Mouse (Mus musculus) midbrain, embryonic 11.5 days (tissue): ENCODE measurements around the gene Med12. TPM values are rescaled to one million over a fixed set of nuclear protein-coding genes. Genes with fewer than 3 reads are reported as not detected.

ENCODE experiments used
- ATAC-seq: fragments of 200-750 bp; cut with Nextera tagmentation; 2 replicates; pipeline ENCODE4 v1.8.0; 2017; ENCODE audit warnings: moderate TSS enrichment, moderate library complexity; ENCODE audit not compliant: low FRiP score
- DNase-seq: peaks from one replicate; pipeline ENCODE4 v3.0.0; 2015; ENCODE audit warnings: low spot score; ENCODE audit errors: missing footprints
- H3K27ac ChIP-seq: fragments of 300-500 bp; sonication (generic); 2 replicates; pipeline ENCODE4 v1.5.1; 2014; ENCODE audit warnings: low read depth, low read length
- H3K27me3 ChIP-seq: fragments of 300-500 bp; sonication (generic); 2 replicates; pipeline ENCODE4 v1.6.1; 2014; ENCODE audit warnings: mild to moderate bottlenecking, low read length, moderate library complexity, mixed read lengths; ENCODE audit not compliant: control insufficient read depth, insufficient read depth
- H3K36me3 ChIP-seq: fragments of 300-500 bp; sonication (generic); 2 replicates; pipeline ENCODE4 v1.6.1; 2014; ENCODE audit warnings: mild to moderate bottlenecking, low read length, moderate library complexity, mixed read lengths; ENCODE audit not compliant: control insufficient read depth, insufficient read depth
- H3K4me1 ChIP-seq: fragments of 300-500 bp; sonication (generic); 2 replicates; pipeline ENCODE4 v1.6.1; 2014; ENCODE audit warnings: low read length; ENCODE audit not compliant: control insufficient read depth, insufficient read depth
- H3K4me2 ChIP-seq: fragments of 300-500 bp; sonication (generic); 2 replicates; pipeline ENCODE4 v1.6.1; 2014; ENCODE audit warnings: mild to moderate bottlenecking, moderate library complexity
- H3K4me3 ChIP-seq: fragments of 300-500 bp; sonication (generic); 2 replicates; pipeline ENCODE4 v1.5.1; 2014; ENCODE audit warnings: low read depth, low read length
- H3K9ac ChIP-seq: fragments of 300-500 bp; sonication (generic); 2 replicates; pipeline ENCODE4 v1.6.1; 2014; ENCODE audit warnings: low read length
- H3K9me3 ChIP-seq: fragments of 300-500 bp; sonication (generic); 2 replicates; pipeline ENCODE4 v1.6.1; 2016; ENCODE audit warnings: low read length; ENCODE audit not compliant: control insufficient read depth
- WGBS: fragments of 180-500 bp; shearing (Covaris S2); extraction: QIAGEN DNeasy Blood & Tissue Kit; methylation state at CpG from one replicate; pipeline ENCODE4 v1.1.7; 2014; 5-methylcytosine and 5-hydroxymethylcytosine counted together
- polyA plus RNA-seq: library from polyadenylated mRNA; unstranded; fragments of >200 nt; fragmentation: Nextera tagmentation; extraction: Ambion mirVana; gene quantifications from 2 replicates; pipeline ENCODE4 v1.2.1, GENCODE M21; 2014

The Med12 gene
- polyA plus RNA-seq: 37.9 and 39.5 TPM in 2 replicates

DNA sequence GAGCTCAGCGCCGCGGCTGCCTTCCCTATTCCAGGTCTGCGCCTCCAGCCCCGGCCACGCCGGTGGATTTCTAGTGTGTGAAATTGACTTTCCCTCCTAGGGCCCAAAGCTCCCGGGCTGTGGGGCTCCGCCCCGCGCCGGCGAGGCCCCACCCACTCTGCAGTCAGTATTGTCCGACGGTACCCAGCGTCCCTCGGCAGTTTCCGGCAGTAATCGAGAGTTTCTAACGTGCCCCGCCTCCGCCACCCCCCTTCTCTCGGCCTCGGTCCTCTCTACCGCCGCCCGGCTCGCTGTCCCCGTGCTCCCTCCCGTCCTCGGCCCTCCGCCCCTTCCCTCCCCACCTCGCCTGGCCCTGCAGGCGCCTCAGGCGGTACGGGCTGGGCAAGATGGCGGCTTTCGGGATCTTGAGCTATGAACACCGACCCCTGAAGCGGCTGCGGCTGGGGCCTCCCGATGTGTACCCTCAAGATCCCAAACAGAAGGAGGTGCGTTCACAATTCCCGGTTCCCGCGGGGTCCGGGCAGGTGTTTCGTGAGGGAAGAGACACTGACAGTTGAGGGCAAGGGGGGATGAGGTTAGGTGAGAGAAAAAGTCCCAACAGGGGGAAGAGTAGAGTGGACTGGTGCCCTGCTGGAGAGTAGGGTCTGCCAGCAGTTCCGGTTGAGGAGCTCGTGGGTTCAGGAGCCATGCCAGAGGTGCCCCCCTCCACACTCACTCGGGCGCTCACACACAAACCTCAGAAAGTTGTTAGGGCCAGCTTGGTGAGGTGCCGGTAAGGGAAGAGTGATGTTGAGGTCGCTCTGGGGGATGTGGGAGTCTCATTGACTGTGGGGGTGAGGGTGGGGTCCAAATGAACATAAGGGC, at the start of gene Med12:
Med12 (plus strand) TSS at position 156 of the 864 bp plus-strand sequence.
- no peak within 1 kb of the TSS; the same call in 1 of the 2 replicates for H3K27ac ChIP-seq
- ATAC-seq (peak; percentile 99), DNase-seq (peak; percentile 96)
- H3K4me3 ChIP-seq: peak within 1 kb of the TSS; percentile 52
- H3K9ac ChIP-seq: peak within 1 kb of the TSS; percentile 79
- H3K9me3 ChIP-seq: no peaks in the 10 kb centered on the region
- H3K36me3 ChIP-seq: no peaks in the 10 kb centered on the region; the same call in 1 of the 2 replicates
- 21% methylated on average over 54 of the region's 54 CpGs for WGBS
- no peaks in the 10 kb centered on the region for H3K27me3 ChIP-seq
- H3K4me2 ChIP-seq: peak within 1 kb of the TSS; percentile 50
- H3K4me1 ChIP-seq: no peaks in the 10 kb centered on the region; the same call in 1 of the 2 replicates

GRCm38 (mm10) chrX:101245011-101245410, 28.8 kb upstream of the Med12 start:
- H3K27ac ChIP-seq: no peak overlapping the region

DNA sequence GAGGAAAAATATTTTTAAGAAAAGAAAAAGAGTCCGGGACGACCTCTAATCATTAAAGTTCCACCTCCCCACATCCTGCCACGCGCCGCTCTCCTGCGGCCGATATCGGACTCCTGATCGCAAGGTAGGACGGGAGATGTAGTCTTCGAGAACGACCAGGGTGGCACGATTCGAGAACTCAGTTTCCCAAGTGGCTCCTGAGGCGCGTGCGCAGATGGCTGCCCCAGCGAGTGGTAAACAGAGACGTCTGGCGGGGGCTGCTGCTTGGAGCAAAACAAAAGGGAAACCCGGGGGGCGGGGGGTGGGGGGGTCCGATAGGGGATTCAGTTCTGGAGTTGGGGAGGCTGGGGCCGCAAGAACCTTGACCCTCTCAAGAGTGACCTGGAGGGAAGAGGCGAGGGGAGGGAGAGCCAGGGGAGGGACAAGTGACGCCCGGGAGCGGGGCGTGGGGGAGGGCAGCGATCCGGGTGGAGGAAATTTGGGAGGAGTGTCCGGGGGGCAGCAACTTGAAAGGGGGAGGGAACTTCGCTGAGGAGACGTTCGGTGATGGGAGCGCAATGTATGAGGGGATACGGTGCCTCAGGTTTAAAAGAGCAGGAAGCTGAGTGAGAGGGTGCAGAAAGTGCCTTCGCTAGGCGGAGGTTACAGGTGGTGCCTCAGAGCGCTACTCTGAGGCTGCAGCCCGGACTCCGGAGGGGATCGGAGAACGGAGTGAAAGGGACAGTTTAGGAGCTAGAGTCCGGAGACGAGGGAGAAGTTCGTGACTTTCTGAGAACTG, 19.7 kb upstream of the Med12 start, which contains the start of gene Foxo4:
Foxo4 (plus strand) TSS at position 577 of the 778 bp plus-strand sequence.
- H3K27ac ChIP-seq: no peak within 1 kb of the TSS
- 21% methylated on average over 47 of the region's 47 CpGs for WGBS
- peak within 1 kb of the TSS; percentile 49 for H3K4me3 ChIP-seq
- no peaks in the 10 kb centered on the region for H3K4me1 ChIP-seq
- DNase-seq (peak; percentile 97), ATAC-seq (peak; percentile 90)
- H3K36me3 ChIP-seq: no peaks in the 10 kb centered on the region
- peak within 1 kb of the TSS; percentile 75 for H3K4me2 ChIP-seq
- peak within 1 kb of the TSS; percentile 54 for H3K9ac ChIP-seq
- no peaks in the 10 kb centered on the region for H3K9me3 ChIP-seq
- no peaks in the 10 kb centered on the region for H3K27me3 ChIP-seq

More at GRCm38 (mm10) chrX:101245011-101245410, 28.8 kb upstream of the Med12 start:
- no peak for ATAC-seq
- Histone ChIP-seq H3K9me3 (no peaks in the 10 kb centered on the region), H3K4me3 (no peak overlapping the region), H3K9ac (no peak overlapping the region), H3K4me2 (no peak overlapping the region), H3K4me1 (no peaks in the 10 kb centered on the region), H3K36me3 (no peaks in the 10 kb centered on the region), H3K27me3 (no peaks in the 10 kb centered on the region)
- WGBS: 33% methylated on average over 1 of the region's 1 CpGs
- DNase-seq: no peak

GRCm38 (mm10) chrX:101254740-101255139, 19.1 kb upstream of the Med12 start:
- Histone ChIP-seq H3K4me3 (peak overlapping the region; percentile 49), H3K4me2 (peak overlapping the region; percentile 75), H3K27me3 (no peaks in the 10 kb centered on the region), H3K4me1 (no peaks in the 10 kb centered on the region), H3K27ac (no peak overlapping the region), H3K9me3 (no peaks in the 10 kb centered on the region), H3K36me3 (no peaks in the 10 kb centered on the region), H3K9ac (peak overlapping the region; percentile 54)
- peak; percentile 9; the same call in 1 of the 2 replicates for ATAC-seq
- WGBS: 7% methylated on average over 26 of the region's 26 CpGs
- DNase-seq: peak; percentile 86

- H3K36me3 ChIP-seq: no peaks in the 10 kb centered on the region
- 82% methylated on average over 13 of the region's 13 CpGs for WGBS
- H3K4me2 ChIP-seq: no peak overlapping the region
- H3K4me1 ChIP-seq: peaks cover 3% of the 10 kb centered on the region
- ATAC-seq: no peak
- H3K9me3 ChIP-seq: no peaks in the 10 kb centered on the region
- no peak overlapping the region for H3K9ac ChIP-seq
- H3K4me3 ChIP-seq: no peak overlapping the region
- no peak overlapping the region for H3K27ac ChIP-seq
- H3K27me3 ChIP-seq: no peaks in the 10 kb centered on the region
- DNase-seq: no peak
Measured at GRCm38 (mm10) chrX:101256603-101257002, 17.2 kb upstream of the Med12 start.

GRCm38 (mm10) chrX:101260441-101261325, 13.1 kb upstream of the Med12 start:
- Histone ChIP-seq H3K4me2 (no peak overlapping the region; the same call in 1 of the 2 replicates), H3K36me3 (no peaks in the 10 kb centered on the region), H3K27ac (peak overlapping the region; percentile 37), H3K9ac (peak overlapping the region; percentile 27; the same call in 1 of the 2 replicates), H3K4me1 (peaks cover 3% of the 10 kb centered on the region), H3K9me3 (no peaks in the 10 kb centered on the region), H3K4me3 (no peak overlapping the region), H3K27me3 (no peaks in the 10 kb centered on the region)
- ATAC-seq: peak; percentile 85
- 19% methylated on average over 11 of the region's 13 CpGs for WGBS
- peak; percentile 85 for DNase-seq

DNA sequence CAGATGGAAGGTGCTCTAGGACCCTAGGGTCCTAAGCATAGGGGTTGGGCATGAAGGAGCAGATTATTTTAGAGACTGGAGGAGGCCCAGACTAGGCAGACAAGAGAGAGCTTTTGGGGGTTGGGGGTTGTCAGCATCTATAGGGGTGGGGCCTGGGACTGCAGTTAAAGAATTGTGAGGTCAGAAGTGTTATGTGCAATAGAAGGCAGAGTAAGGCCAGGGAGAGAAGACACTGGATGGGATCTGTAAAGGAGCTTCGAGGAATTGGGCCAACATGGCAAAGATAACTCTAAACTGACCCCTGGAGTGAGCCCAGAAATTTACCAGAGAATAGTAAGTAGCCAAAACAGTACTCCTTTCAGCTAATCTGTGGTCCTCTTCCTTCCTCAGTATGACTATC, 9.9 kb upstream of the Med12 start, which contains the start of gene Gm614:
Gm614 (minus strand) TSS at position 101 of the 400 bp plus-strand sequence.
- Histone ChIP-seq H3K4me2 (no peak within 1 kb of the TSS), H3K36me3 (no peaks in the 10 kb centered on the region), H3K27ac (no peak within 1 kb of the TSS), H3K9me3 (no peaks in the 10 kb centered on the region), H3K27me3 (no peaks in the 10 kb centered on the region), H3K4me1 (peaks cover 3% of the 10 kb centered on the region), H3K9ac (no peak within 1 kb of the TSS), H3K4me3 (no peak within 1 kb of the TSS)
- ATAC-seq: no peak
- no peak for DNase-seq
- WGBS: 85% methylated on average over 1 of the region's 1 CpGs

GRCm38 (mm10) chrX:101266631-101267030, 7.2 kb upstream of the Med12 start:
- H3K4me3 ChIP-seq: no peak overlapping the region
- H3K9ac ChIP-seq: no peak overlapping the region
- no peak overlapping the region for H3K27ac ChIP-seq
- no peaks in the 10 kb centered on the region for H3K9me3 ChIP-seq
- no peaks in the 10 kb centered on the region for H3K36me3 ChIP-seq
- no peak overlapping the region for H3K4me2 ChIP-seq
- H3K27me3 ChIP-seq: no peaks in the 10 kb centered on the region
- no peak for ATAC-seq
- no peaks in the 10 kb centered on the region for H3K4me1 ChIP-seq
- DNase-seq: no peak
- 94% methylated on average over 6 of the region's 6 CpGs for WGBS
